Mouse (Mus musculus): Measurements from ENCODE around the gene Gdap2.

DNA sequence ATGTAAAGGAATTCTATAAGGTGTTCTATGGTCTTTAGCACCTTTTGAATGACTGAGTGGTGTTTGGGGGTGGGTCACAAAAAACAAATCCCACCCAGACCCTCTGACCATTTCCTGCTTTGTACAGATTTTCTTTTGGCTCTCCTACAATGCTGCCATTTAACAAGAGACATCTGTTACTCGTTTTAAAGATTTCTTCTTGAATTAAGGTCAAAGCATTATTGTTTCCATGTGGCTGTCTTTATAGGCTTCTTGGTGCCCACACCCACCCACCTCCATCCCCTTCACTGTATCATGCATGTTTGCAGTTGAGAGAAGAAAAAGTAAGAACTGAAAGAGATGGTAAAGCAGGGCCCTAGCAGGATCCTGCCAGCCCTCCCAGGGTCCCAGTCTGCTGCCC is 44.8 kb downstream of the Gdap2 start:
- TF ChIP-seq GATA1 (IDR thresholded peaks at IDR 0.05; ENCODE audit: borderline replicate concordance, low read length) (no peak), FLI1 (IDR thresholded peaks at IDR 0.05; ENCODE audit: low read length) (no peak)
